ENCODE assay signal across 31 mouse cellular contexts in the genomic region with DNA sequence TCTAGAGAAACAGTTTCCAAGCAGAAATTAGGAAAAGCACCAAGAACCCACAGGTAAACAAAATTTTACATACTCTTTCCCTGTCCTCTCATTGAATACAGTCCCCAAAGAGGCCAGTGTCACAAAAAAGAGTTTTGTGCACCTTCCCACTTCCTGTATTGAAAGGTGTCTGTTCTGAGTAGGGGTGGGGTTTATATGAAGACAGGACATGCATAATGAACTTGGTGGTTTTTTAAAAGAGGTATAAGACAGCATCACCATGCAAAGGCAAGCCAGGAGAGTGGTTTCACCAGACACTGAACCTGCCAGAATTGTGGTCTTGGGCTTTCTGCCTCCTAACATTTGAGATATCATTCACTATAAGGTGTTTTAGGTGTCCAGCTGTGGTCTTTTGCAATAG. TPM values are rescaled to one million over a fixed set of nuclear protein-coding genes. Genes with fewer than 3 reads are reported as not detected.
DNase-seq lines count a peak whose midpoint lies in the region; ATAC-seq lines count a peak whose summit lies in the region.
"Had no signal": no experiment of that assay in that cellular context is flagged by ENCODE, and none has a peak within 500 bp of the region (broad histone marks: within the 10 kb centered on the region; RNA-seq: fewer than 3 reads in every experiment).

No protein-coding gene starts in this region.

- no peaks in the 10 kb centered on the region for H3K4me1 ChIP-seq in liver, embryonic 11.5 days (replicated peaks; ENCODE audit: control insufficient read depth, insufficient read depth, low read length)
- no peaks in the 10 kb centered on the region for H3K4me1 ChIP-seq in forebrain, embryonic 10.5 days
- H3K4me1 ChIP-seq: forebrain, embryonic 12.5 days; heart, embryonic 12.5 days; hindbrain, embryonic 13.5 days; kidney, embryonic 15.5 days; midbrain, embryonic 10.5 days; midbrain, embryonic 15.5 days; neural tube, embryonic 12.5 days had no signal

- H3K27ac ChIP-seq in liver, embryonic 11.5 days (ENCODE audit: low read depth, low read length): no peak overlapping the region
- H3K27ac ChIP-seq in forebrain, embryonic 10.5 days: no peak overlapping the region
- H3K27ac ChIP-seq: forebrain, embryonic 12.5 days; heart, adult 2 months; hindbrain, embryonic 13.5 days; kidney, embryonic 15.5 days; layer of hippocampus, adult 2 months; liver, embryonic 14.5 days; midbrain, embryonic 10.5 days; midbrain, embryonic 15.5 days; neural tube, embryonic 12.5 days had no signal

- no peaks in the 10 kb centered on the region for H3K27me3 ChIP-seq in liver, embryonic 11.5 days (replicated peaks; ENCODE audit: control insufficient read depth, insufficient read depth, low read length)
- no peaks in the 10 kb centered on the region for H3K27me3 ChIP-seq in forebrain, embryonic 10.5 days (ENCODE audit: poor library complexity, severe bottlenecking)
- H3K27me3 ChIP-seq: forebrain, embryonic 12.5 days; heart, embryonic 12.5 days; hindbrain, embryonic 13.5 days; kidney, embryonic 15.5 days; midbrain, embryonic 15.5 days; neural tube, embryonic 12.5 days had no signal

- no peaks in the 10 kb centered on the region for H3K9me3 ChIP-seq in liver, embryonic 11.5 days (ENCODE audit: control insufficient read depth, low read length)
- H3K9me3 ChIP-seq in forebrain, embryonic 10.5 days: peaks cover 3% of the 10 kb centered on the region; the same call in 1 of the 2 replicates
- H3K9me3 ChIP-seq: midbrain, embryonic 15.5 days; neural tube, embryonic 12.5 days had no signal

- peak; percentile 100 for ATAC-seq in CD4-positive, CD25-positive, alpha-beta regulatory T cell, adult 4 months
- peak; percentile 100 for ATAC-seq in inflammation-experienced regulatory T-cells, adult 6 months
- ATAC-seq in liver, embryonic 11.5 days (replicated peaks; ENCODE audit: low FRiP score): no peak
- ATAC-seq: forebrain, postnatal 0 days; midbrain, embryonic 15.5 days had no signal

- H3K4me2 ChIP-seq in liver, embryonic 11.5 days: no peak overlapping the region
- H3K4me2 ChIP-seq: forebrain, embryonic 12.5 days; heart, embryonic 12.5 days; hindbrain, embryonic 13.5 days; kidney, embryonic 15.5 days; midbrain, embryonic 15.5 days; neural tube, embryonic 12.5 days had no signal

- peak; percentile 40 to 46 for DNase-seq in spleen, postnatal 36 days (ENCODE audit: low spot score in 2 of 2)
- DNase-seq in spleen, adult 12 weeks (ENCODE audit: low spot score): no peak
- DNase-seq in liver, embryonic 11.5 days (ENCODE audit: low spot score): no peak
- DNase-seq in right cerebral cortex, postnatal 14 days: no peak
- DNase-seq in forebrain, embryonic 10.5 days (ENCODE audit: extremely low spot score, low spot score): no peak
- DNase-seq: adrenal gland, postnatal 14 days; cerebellum, adult 18-20 months; cerebellum, postnatal 10 days; forebrain, postnatal 0 days; heart, adult 2 months; heart, postnatal 4 days; kidney, adult 11 months; kidney, postnatal 25 days; left cerebral cortex, postnatal 4 days; lung, adult 2 months; lung, postnatal 10 days; thymus, postnatal 25 days had no signal

- no peaks in the 10 kb centered on the region for H3K36me3 ChIP-seq in liver, embryonic 11.5 days (ENCODE audit: control insufficient read depth, insufficient read depth, low read length)
- H3K36me3 ChIP-seq in forebrain, embryonic 10.5 days (replicated peaks): no peaks in the 10 kb centered on the region
- H3K36me3 ChIP-seq: forebrain, embryonic 12.5 days; G1E; heart, embryonic 12.5 days; hindbrain, embryonic 13.5 days; kidney, embryonic 15.5 days; midbrain, embryonic 10.5 days; midbrain, embryonic 15.5 days; neural tube, embryonic 12.5 days had no signal

- no peak overlapping the region for H3K9ac ChIP-seq in liver, embryonic 11.5 days (ENCODE audit: low read depth, low read length)
- H3K9ac ChIP-seq: forebrain, embryonic 12.5 days; forebrain, postnatal 0 days; heart, embryonic 12.5 days; hindbrain, embryonic 13.5 days; kidney, embryonic 15.5 days; liver, embryonic 14.5 days; midbrain, embryonic 15.5 days; neural tube, embryonic 12.5 days had no signal

- H3K4me3 ChIP-seq in liver, embryonic 11.5 days (ENCODE audit: low read depth, low read length): no peak overlapping the region
- no peak overlapping the region for H3K4me3 ChIP-seq in forebrain, embryonic 10.5 days
- H3K4me3 ChIP-seq: erythroblast, embryonic 14.5 days; forebrain, embryonic 12.5 days; heart, adult 2 months; heart, embryonic 12.5 days; hindbrain, embryonic 13.5 days; kidney, embryonic 15.5 days; layer of hippocampus, adult 2 months; midbrain, embryonic 10.5 days; midbrain, embryonic 15.5 days; neural tube, embryonic 12.5 days had no signal

RNA-seq across cellular contexts. Expression of a gene that starts 40.5 kb away (rescaled TPM):
- under 1 TPM; 0.28 to 0.96 TPM for polyA plus RNA-seq in CD4-positive, CD25-positive, alpha-beta regulatory T cell, adult 4 months (2017; shearing (Covaris generic))
- polyA plus RNA-seq in inflammation-experienced regulatory T-cells, adult 6 months (2017; shearing (Covaris generic)): 1 to 10 TPM in 1 of 3 experiments, under 1 TPM in 2; 0.50 to 2.9 (median 0.82) TPM
- not detected in 2 replicates for polyA plus RNA-seq in liver, embryonic 11.5 days (2014; fragmentation: Nextera tagmentation; extraction: Ambion mirVana)
- polyA plus RNA-seq in forebrain, embryonic 10.5 days (2016; fragmentation: Nextera tagmentation; extraction: Ambion mirVana): not detected in 2 replicates
- polyA plus RNA-seq: erythroblast, embryonic 14.5 days; forebrain, embryonic 12.5 days; forebrain, postnatal 0 days; G1E; heart, adult 2 months; heart, embryonic 12.5 days; heart, postnatal 0 days; hindbrain, embryonic 13.5 days; liver, embryonic 14.5 days; lung, adult 2 months; midbrain, embryonic 10.5 days; midbrain, embryonic 15.5 days; neural tube, embryonic 12.5 days had no signal

RNA-seq across cellular contexts. Expression of a gene that starts 57.5 kb away (rescaled TPM):
- polyA plus RNA-seq in CD4-positive, CD25-positive, alpha-beta regulatory T cell, adult 4 months (2017; shearing (Covaris generic)): 1,000 to 10,000 TPM; 1,419 to 1,542 TPM
- 1,000 to 10,000 TPM; 1,312 to 1,433 (median 1,346) TPM for polyA plus RNA-seq in inflammation-experienced regulatory T-cells, adult 6 months (2017; shearing (Covaris generic))
- 5.4 and 6.4 TPM in 2 replicates for polyA plus RNA-seq in liver, embryonic 11.5 days (2014; fragmentation: Nextera tagmentation; extraction: Ambion mirVana)
- polyA plus RNA-seq in forebrain, embryonic 10.5 days (2016; fragmentation: Nextera tagmentation; extraction: Ambion mirVana): 0.84 and 0.98 TPM in 2 replicates
- polyA plus RNA-seq: erythroblast, embryonic 14.5 days; G1E had no signal

Comparison
In these comparisons a context has a peak if more than half of its experiments do, and no peak if none do; other contexts are left out.
1. DNase-seq: peak in spleen, postnatal 36 days (2 of 2); none in spleen, adult 12 weeks (single experiment), liver, embryonic 11.5 days (single experiment), right cerebral cortex, postnatal 14 days (single experiment) and forebrain, embryonic 10.5 days (single experiment).
2. RNA of a gene that starts 57.5 kb away (polyA plus RNA-seq): 1,419 to 1,542 TPM in CD4-positive, CD25-positive, alpha-beta regulatory T cell, adult 4 months and 1,312 to 1,433 TPM in inflammation-experienced regulatory T-cells, adult 6 months; 5.4 to 6.4 TPM in liver, embryonic 11.5 days and 0.84 to 0.98 TPM in forebrain, embryonic 10.5 days; every median in the first group is over 100 times any median in the second.